Mouse (Mus musculus) embryo, embryonic 9.5 days (tissue): ENCODE data around the gene Uaca.

Source experiments
- DNase-seq: peaks from one replicate; pipeline ENCODE4 v3.0.0-alpha.2; 2017; ENCODE audit errors: extremely low spot score

The Uaca gene

GRCm38 (mm10) chr9:60837078-60837448 lies 42.7 kb downstream of the Uaca start:
- no peak for DNase-seq

GRCm38 (mm10) chr9:60837449-60838141 lies 43.3 kb downstream of the Uaca start:
- DNase-seq = peak; percentile 43

GRCm38 (mm10) chr9:60838331-60838872 lies 44.1 kb downstream of the Uaca start:
- DNase-seq = no peak

GRCm38 (mm10) chr9:60841393-60841792 lies 47.1 kb downstream of the Uaca start:
- no peak for DNase-seq

- no peak for DNase-seq
Observed at GRCm38 (mm10) chr9:60843415-60844076, 49.2 kb downstream of the Uaca start.

GRCm38 (mm10) chr9:60848730-60849129 lies 54.4 kb downstream of the Uaca start:
- DNase-seq = no peak

- no peak for DNase-seq
Observed at GRCm38 (mm10) chr9:60849986-60850385, 55.6 kb downstream of the Uaca start.

GRCm38 (mm10) chr9:60854196-60854595 lies 59.9 kb downstream of the Uaca start:
- no peak for DNase-seq

- DNase-seq = peak; percentile 60
Observed at GRCm38 (mm10) chr9:60857833-60858232, 63.5 kb downstream of the Uaca start.

- peak; percentile 59 for DNase-seq
Observed at GRCm38 (mm10) chr9:60858306-60858960, 64.1 kb downstream of the Uaca start.

- no peak for DNase-seq
Observed at GRCm38 (mm10) chr9:60859031-60859430, 64.7 kb downstream of the Uaca start.

GRCm38 (mm10) chr9:60861030-60861429 lies 66.7 kb downstream of the Uaca start:
- no peak for DNase-seq

GRCm38 (mm10) chr9:60864664-60865063 lies 70.3 kb downstream of the Uaca start:
- no peak for DNase-seq

GRCm38 (mm10) chr9:60865866-60866265 lies 71.5 kb downstream of the Uaca start:
- no peak for DNase-seq

GRCm38 (mm10) chr9:60870451-60870850 lies 76.1 kb downstream of the Uaca start:
- no peak for DNase-seq

GRCm38 (mm10) chr9:60870919-60871503 lies 76.7 kb downstream of the Uaca start:
- no peak for DNase-seq

GRCm38 (mm10) chr9:60873257-60874054 lies 79.1 kb downstream of the Uaca start:
- DNase-seq = no peak

- no peak for DNase-seq
Observed at GRCm38 (mm10) chr9:60874055-60874392, 79.7 kb downstream of the Uaca start.

- no peak for DNase-seq
Observed at GRCm38 (mm10) chr9:60876085-60876484, 81.7 kb downstream of the Uaca start.

GRCm38 (mm10) chr9:60876531-60876930 lies 82.2 kb downstream of the Uaca start:
- no peak for DNase-seq

- no peak for DNase-seq
Observed at GRCm38 (mm10) chr9:60878051-60878557, 83.8 kb downstream of the Uaca start.
